Mouse (Mus musculus) embryonic fibroblast, embryonic 13.5 days (primary cell): ENCODE results near the gene Gm6899. TPM values are rescaled to one million over a fixed set of nuclear protein-coding genes. Genes with fewer than 3 reads are reported as not detected.

Source experiments
- H3K27ac ChIP-seq: 2 replicates; pipeline ENCODE4 v1.5.1; 2012; ENCODE audit warnings: low read length, control low read depth, inconsistent platforms; ENCODE audit not compliant: insufficient read depth
- H3K4me1 ChIP-seq: 2 replicates; pipeline ENCODE4 v1.6.1; 2011; ENCODE audit warnings: low read length; ENCODE audit not compliant: control insufficient read depth, insufficient read depth
- H3K4me3 ChIP-seq: 2 replicates; pipeline ENCODE4 v1.5.1; 2011; ENCODE audit warnings: mild to moderate bottlenecking, control low read depth, low read length; ENCODE audit not compliant: insufficient read depth
- CTCF ChIP-seq: IDR thresholded peaks from 2 replicates; pipeline ENCODE4 v1.5.1; 2011; ENCODE audit warnings: mild to moderate bottlenecking, control low read depth, low read length, moderate library complexity, borderline replicate concordance; ENCODE audit not compliant: insufficient read depth
- POLR2A ChIP-seq: IDR thresholded peaks from 2 replicates; pipeline ENCODE4 v1.6.1; 2011; ENCODE audit warnings: low read depth, mild to moderate bottlenecking, control low read depth, low read length, moderate library complexity
- polyA plus RNA-seq: library from polyadenylated mRNA; stranded (reverse); fragments of >200 nt; gene quantifications from 2 replicates; pipeline ENCODE4 v1.2.4, GENCODE M21; 2011; ENCODE audit warnings: low read depth; ENCODE audit not compliant: missing spikeins, insufficient read length

Gene Gm6899
- not detected in 2 replicates for polyA plus RNA-seq

- no peaks in the 10 kb centered on the region; the same call in 1 of the 2 replicates for H3K4me1 ChIP-seq
- H3K27ac ChIP-seq: peak within 1 kb of the TSS; percentile 71
- TF ChIP-seq POLR2A: peak; percentile 63
- no peak for TF ChIP-seq CTCF
- peak within 1 kb of the TSS; percentile 73 for H3K4me3 ChIP-seq
These were observed at the start of gene Gm6899, which contains the start of gene Vrk2 for GRCm38 (mm10) chr11:26593061-26594059. TSS of gene Gm6899 (plus strand) at chr11:26593241. TSS of gene Vrk2 (minus strand) at chr11:26593999.

DNA sequence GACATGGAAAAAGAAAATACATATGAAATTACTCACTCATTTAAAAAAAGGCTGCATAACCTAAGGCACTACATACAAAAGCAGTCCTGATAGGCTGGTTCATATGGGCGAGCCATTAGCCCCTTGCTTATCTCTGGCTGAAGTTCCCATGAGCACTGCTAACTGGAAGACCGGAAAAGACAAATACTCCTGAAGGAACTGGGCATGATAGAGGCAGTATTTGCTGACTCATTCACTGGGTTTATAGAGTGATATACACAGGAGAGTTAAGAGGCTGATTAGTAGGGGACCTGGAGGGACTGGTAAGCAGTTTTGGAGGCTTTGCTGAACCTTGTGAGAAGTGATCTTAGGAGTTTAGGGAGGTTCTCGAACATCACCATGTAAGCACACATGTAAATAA, 41.5 kb upstream of the Gm6899 start:
- Histone ChIP-seq H3K27ac (no peak overlapping the region), H3K4me1 (no peaks in the 10 kb centered on the region), H3K4me3 (no peak overlapping the region)
- TF ChIP-seq CTCF (no peak), POLR2A (no peak)

DNA sequence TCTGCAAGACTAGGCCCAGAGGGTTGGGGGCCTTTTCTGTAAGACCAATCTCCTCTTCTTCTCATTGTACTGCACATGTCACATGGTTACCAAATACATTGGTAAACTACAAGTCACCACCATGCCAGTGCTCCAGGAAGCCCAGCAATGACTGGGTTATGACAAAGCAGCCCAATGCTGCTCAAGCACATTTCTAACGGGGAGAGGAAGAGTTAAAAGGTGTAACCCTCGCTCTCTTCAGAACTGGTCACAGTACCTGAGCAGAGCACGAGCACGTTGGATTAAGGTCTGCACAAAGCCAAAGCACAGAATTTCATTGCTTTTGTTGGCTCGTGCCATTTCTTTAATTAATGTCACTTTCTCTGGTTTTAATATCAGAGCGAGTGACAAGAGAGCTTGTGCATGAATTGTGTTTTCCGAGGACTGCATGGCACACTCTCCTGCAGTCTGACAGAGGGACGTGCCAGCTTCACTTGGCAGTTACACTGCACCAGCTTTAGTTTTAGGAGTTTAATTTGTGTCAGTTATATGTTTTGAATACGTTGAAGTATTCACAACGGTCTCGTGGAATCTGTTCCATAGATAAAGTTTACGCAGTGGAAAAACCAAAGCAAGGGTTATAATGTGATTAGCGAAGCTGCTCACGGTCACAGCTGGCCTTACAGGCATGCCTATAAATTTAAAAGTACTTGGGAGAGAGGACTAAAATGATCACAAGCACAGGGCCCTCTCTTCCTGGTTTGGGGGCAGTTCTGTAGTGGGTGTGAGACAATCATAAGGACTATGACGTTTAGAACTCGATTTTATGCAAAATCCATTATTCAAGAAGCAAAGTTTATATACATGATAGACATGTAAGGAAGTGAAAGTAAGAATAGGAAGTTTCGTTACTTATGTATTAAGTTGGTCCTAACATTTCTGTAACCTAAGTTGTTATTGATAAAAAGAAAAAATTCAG, 7.4 kb upstream of the Gm6899 start:
- no peak for TF ChIP-seq POLR2A
- no peak for TF ChIP-seq CTCF
- H3K4me1 ChIP-seq: no peaks in the 10 kb centered on the region
- no peak overlapping the region for H3K27ac ChIP-seq
- no peak overlapping the region for H3K4me3 ChIP-seq

DNA sequence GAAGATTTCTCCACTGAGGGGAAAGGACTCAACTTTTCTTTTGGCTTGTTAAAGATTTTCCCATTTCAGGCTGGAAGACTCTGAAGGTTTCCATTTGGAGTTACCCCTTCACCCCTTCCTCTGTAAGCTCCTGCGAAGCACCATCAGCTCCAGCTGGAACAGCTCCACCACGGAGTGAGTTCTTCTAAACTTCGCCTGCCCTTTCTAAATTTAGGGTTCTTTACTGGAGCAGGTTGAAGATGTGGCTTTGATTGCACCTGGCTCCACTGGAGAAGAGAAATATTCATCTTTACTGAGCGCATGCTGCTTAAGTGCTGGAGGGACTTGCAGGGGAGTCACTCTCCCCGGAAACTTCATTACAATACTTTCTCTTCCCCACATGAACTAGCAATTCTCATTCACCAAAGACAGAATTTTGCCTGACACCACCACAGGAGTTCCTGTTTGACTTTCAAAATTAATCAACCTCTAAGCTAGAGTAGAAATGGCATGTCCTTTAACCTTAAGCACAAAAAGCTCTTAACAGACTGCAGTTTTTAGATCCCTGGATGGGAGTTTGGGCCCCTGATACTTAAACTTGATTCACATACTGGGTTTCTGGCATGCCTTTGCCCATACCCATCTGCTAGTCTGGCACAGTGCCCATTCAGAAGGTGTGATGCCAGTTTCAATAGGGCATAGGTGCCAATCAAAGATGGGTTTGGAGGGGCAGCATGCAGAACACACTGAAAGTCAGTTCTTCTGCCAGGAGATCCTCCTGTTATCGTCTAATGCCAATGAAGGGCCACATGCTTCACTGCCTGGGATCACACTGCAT, 6.5 kb upstream of the Gm6899 start:
- no peak overlapping the region for H3K4me3 ChIP-seq
- H3K4me1 ChIP-seq: no peaks in the 10 kb centered on the region
- H3K27ac ChIP-seq: no peak overlapping the region
- TF ChIP-seq CTCF (no peak), POLR2A (no peak)

DNA sequence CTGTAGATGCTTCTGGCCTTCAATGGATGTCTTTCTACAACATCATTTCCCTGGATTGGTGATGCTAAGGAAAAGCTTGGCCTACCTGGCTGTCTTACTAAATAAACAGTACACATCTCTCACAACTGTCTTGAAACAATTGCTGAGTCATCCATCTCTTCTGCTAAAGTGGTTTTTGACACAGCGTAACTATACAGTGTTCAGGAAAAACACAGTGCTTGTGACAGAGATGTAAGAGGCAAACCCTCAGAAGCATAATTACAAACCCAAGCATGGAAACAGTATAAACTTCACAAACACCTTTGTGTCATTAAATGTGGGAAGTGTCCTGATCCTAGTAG, 5.9 kb upstream of the Gm6899 start:
- H3K4me3 ChIP-seq: no peak overlapping the region
- no peak overlapping the region for H3K27ac ChIP-seq
- H3K4me1 ChIP-seq: no peaks in the 10 kb centered on the region
- TF ChIP-seq POLR2A: no peak
- no peak for TF ChIP-seq CTCF

DNA sequence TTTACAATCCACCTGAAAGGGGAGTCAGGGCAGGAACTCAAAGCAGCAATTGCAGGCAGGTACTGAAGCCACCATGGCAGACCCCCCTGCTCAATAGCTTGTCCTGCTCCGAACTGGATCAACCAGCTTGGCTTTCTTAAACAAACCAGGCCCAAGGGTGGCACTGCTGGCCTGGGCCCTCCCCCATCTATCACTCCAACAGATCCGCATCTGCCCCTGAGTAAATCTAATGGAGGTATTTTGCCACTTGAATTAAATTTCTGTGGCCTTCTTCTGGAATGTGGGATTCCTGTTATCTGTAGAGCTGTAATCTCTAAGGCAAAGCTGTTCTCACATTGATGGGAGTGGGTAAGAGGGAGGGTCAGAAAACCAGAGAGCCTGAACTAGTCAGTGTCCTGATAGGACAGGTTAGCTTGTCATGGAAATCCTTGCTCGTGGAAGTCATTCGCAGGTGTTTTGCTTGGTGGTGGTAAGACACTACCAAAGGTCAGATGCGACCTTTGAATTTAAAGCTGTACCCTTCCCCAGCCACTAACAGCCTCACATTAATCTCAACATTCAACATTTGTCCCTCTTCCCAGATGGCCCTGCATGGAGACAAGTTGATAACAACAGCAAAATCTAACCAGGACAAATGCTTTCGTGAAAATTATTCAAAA, 517 bp upstream of the Gm6899 start:
- H3K27ac ChIP-seq: peak overlapping the region; percentile 71
- peak overlapping the region; percentile 73 for H3K4me3 ChIP-seq
- TF ChIP-seq POLR2A (no peak), CTCF (no peak)
- H3K4me1 ChIP-seq: no peaks in the 10 kb centered on the region; the same call in 1 of the 2 replicates

DNA sequence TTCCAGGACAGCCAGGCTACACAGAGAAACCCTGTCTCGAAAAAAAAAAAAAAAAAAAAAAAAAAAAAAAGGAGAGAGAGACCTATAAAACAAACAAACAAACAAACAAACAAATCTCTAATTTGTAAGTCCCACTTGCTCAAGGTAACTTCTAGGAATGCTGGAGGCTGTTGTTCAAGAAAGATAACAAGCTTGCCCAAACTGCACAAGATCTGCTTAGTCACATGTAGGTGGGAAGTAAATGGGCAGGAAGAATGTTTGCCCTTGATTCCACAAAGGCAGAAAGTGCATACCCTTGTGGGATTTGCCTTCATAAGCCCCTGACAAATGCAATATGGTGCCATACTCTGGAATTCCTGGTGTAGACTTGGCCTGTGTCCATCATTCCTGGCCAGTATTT, 1.4 kb downstream of the Gm6899 start:
- Histone ChIP-seq H3K4me3 (no peak overlapping the region), H3K27ac (no peak overlapping the region), H3K4me1 (no peaks in the 10 kb centered on the region; the same call in 1 of the 2 replicates)
- TF ChIP-seq POLR2A (no peak), CTCF (no peak)

DNA sequence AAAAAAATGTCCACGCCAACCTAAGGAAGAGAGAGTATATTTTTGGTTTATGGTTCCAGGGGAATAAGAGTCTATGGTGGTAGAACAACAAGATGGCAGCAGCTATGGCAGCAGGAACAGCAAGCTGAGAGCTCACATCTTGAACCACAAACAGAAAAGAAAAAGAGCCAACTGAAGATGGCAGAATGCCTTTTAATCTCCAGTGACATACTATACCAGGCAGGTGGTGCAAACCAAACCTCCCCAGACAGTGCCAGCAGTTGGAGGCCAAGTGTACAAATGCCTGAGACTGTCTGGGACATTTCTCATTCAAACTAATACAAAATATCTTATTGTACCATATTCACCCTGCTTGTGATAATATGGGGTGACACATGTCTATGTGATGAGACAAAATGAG, 3.1 kb downstream of the Gm6899 start:
- Histone ChIP-seq H3K4me1 (no peaks in the 10 kb centered on the region; the same call in 1 of the 2 replicates), H3K4me3 (no peak overlapping the region), H3K27ac (no peak overlapping the region)
- TF ChIP-seq POLR2A (no peak), CTCF (no peak)

GRCm38 (mm10) chr11:26597145-26597544, 4.1 kb downstream of the Gm6899 start:
- Histone ChIP-seq H3K4me1 (no peaks in the 10 kb centered on the region; the same call in 1 of the 2 replicates), H3K27ac (no peak overlapping the region), H3K4me3 (no peak overlapping the region)
- TF ChIP-seq POLR2A (no peak), CTCF (no peak)
